Mouse (Mus musculus): ENCODE data around the gene Sel1l. TPM values are rescaled to one million over a fixed set of nuclear protein-coding genes. Genes with fewer than 3 reads are reported as not detected.

Sel1l gene
- total and polyA plus RNA-seq, 3 experiments: 57.1 to 107 (median 80.1) TPM

DNA sequence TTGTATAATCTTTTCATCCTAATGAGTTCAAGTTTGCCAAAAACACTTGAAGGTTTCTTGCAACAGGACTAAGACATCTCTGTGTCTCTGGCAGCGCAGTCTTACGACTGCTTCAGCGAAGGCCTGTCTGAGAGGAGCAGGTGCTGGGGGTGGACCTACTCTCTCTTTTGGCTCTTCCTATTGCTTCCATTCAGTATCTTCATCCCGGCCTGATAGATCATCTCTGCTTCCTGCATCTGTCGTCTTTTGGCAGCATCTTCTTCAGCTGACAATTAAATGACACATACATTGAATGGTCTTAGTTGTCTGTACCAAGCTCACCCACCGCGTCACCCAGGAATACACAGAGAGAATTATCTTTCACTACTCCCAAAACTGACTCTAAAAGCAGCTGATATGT lies 17.5 kb downstream of the Sel1l start:
- TF ChIP-seq POLR2AphosphoS5 (IDR thresholded peaks at IDR 0.05; ENCODE audit: insufficient replicate concordance, low read depth, low read length): no peak
- no peak for TF ChIP-seq GATA2 (IDR thresholded peaks at IDR 0.05; ENCODE audit: borderline replicate concordance, low read depth, low read length)
- no peak for TF ChIP-seq TAL1 (conservative IDR thresholded peaks at IDR 0.05; ENCODE audit: low read depth, low read length)
- TF ChIP-seq GATA1 (IDR thresholded peaks at IDR 0.05; ENCODE audit: borderline replicate concordance, low read length): no peak
- no peak for TF ChIP-seq CTCF (IDR thresholded peaks at IDR 0.05; ENCODE audit: low read depth, low read length)
- Histone ChIP-seq H3K4me1 (ENCODE audit: insufficient read depth, low read depth, low read length) (no peaks in the 10 kb centered on the region), H3K4me3 (ENCODE audit: low read depth, low read length) (no peak overlapping the region), H3K9me3 (replicated peaks) (no peaks in the 10 kb centered on the region), H3K27me3 (ENCODE audit: insufficient read depth, low read length) (no peaks in the 10 kb centered on the region), H3K36me3 (replicated peaks) (peaks cover 81% of the 10 kb centered on the region)
- no peak for DNase-seq (ENCODE audit: low spot score)
- no peak for ATAC-seq (ENCODE audit: extremely low read depth, insufficient number of reproducible peaks, low FRiP score, poor library complexity, severe bottlenecking)

- H3K4me1 ChIP-seq (ENCODE audit: insufficient read depth, low read depth, low read length): peaks cover 6% of the 10 kb centered on the region
- H3K36me3 ChIP-seq (replicated peaks): peaks cover 90% of the 10 kb centered on the region
- DNase-seq (ENCODE audit: low spot score) (no peak), ATAC-seq (ENCODE audit: extremely low read depth, insufficient number of reproducible peaks, low FRiP score, poor library complexity, severe bottlenecking) (no peak)
- no peak overlapping the region for H3K4me3 ChIP-seq (ENCODE audit: low read depth, low read length)
- no peaks in the 10 kb centered on the region for H3K9me3 ChIP-seq (replicated peaks)
- no peaks in the 10 kb centered on the region for H3K27me3 ChIP-seq (ENCODE audit: insufficient read depth, low read length)
- TF ChIP-seq TAL1 (conservative IDR thresholded peaks at IDR 0.05; ENCODE audit: low read depth, low read length): no peak
These were observed 28.5 kb downstream of the Sel1l start for GRCm38 (mm10) chr12:91820461-91820860.

DNA sequence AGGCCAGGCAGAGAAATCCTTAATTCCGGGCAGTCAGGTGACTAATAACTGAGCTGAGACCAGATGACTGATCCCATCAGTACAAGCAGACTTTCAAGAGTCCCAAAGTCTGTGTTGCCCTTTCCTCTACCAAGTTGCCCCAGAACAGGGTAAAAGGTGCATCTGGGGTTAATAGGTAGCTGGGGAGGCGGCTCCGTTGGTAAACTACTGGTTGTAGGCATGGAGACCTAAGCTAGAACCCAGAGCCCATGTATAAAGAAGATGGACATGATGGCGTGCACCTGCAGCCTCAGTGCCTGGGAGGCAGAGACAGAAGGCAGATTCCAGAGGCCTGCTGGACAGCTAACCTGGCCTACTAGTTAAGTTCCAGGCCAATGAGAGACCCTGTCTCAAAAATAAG lies 30.2 kb downstream of the Sel1l start:
- DNase-seq (ENCODE audit: low spot score) (no peak), ATAC-seq (ENCODE audit: extremely low read depth, insufficient number of reproducible peaks, low FRiP score, poor library complexity, severe bottlenecking) (no peak)
- Histone ChIP-seq H3K9me3 (replicated peaks) (no peaks in the 10 kb centered on the region), H3K4me3 (ENCODE audit: low read depth, low read length) (no peak overlapping the region), H3K36me3 (replicated peaks) (peaks cover 90% of the 10 kb centered on the region), H3K4me1 (ENCODE audit: insufficient read depth, low read depth, low read length) (peaks cover 6% of the 10 kb centered on the region), H3K27me3 (ENCODE audit: insufficient read depth, low read length) (no peaks in the 10 kb centered on the region)
- TF ChIP-seq CTCF (IDR thresholded peaks at IDR 0.05; ENCODE audit: low read depth, low read length) (no peak), POLR2AphosphoS5 (IDR thresholded peaks at IDR 0.05; ENCODE audit: insufficient replicate concordance, low read depth, low read length) (no peak), TAL1 (conservative IDR thresholded peaks at IDR 0.05; ENCODE audit: low read depth, low read length) (no peak), GATA2 (IDR thresholded peaks at IDR 0.05; ENCODE audit: borderline replicate concordance, low read depth, low read length) (no peak), GATA1 (IDR thresholded peaks at IDR 0.05; ENCODE audit: borderline replicate concordance, low read length) (no peak)

- Histone ChIP-seq H3K4me1 (ENCODE audit: insufficient read depth, low read depth, low read length) (no peaks in the 10 kb centered on the region), H3K27me3 (ENCODE audit: insufficient read depth, low read length) (no peaks in the 10 kb centered on the region), H3K4me3 (ENCODE audit: low read depth, low read length) (no peak overlapping the region), H3K9me3 (replicated peaks) (no peaks in the 10 kb centered on the region), H3K36me3 (replicated peaks) (peaks cover 91% of the 10 kb centered on the region)
- peak; percentile 66 for DNase-seq (ENCODE audit: low spot score)
- no peak for TF ChIP-seq POLR2AphosphoS5 (IDR thresholded peaks at IDR 0.05; ENCODE audit: insufficient replicate concordance, low read depth, low read length)
- peak; percentile 75 for TF ChIP-seq CTCF (IDR thresholded peaks at IDR 0.05; ENCODE audit: low read depth, low read length)
- no peak for TF ChIP-seq GATA2 (IDR thresholded peaks at IDR 0.05; ENCODE audit: borderline replicate concordance, low read depth, low read length)
- TF ChIP-seq GATA1 (IDR thresholded peaks at IDR 0.05; ENCODE audit: borderline replicate concordance, low read length): no peak
- no peak for TF ChIP-seq TAL1 (conservative IDR thresholded peaks at IDR 0.05; ENCODE audit: low read depth, low read length)
- ATAC-seq (ENCODE audit: extremely low read depth, insufficient number of reproducible peaks, low FRiP score, poor library complexity, severe bottlenecking): peak; percentile 78
These were observed 33.0 kb downstream of the Sel1l start for GRCm38 (mm10) chr12:91815990-91816389.

DNA sequence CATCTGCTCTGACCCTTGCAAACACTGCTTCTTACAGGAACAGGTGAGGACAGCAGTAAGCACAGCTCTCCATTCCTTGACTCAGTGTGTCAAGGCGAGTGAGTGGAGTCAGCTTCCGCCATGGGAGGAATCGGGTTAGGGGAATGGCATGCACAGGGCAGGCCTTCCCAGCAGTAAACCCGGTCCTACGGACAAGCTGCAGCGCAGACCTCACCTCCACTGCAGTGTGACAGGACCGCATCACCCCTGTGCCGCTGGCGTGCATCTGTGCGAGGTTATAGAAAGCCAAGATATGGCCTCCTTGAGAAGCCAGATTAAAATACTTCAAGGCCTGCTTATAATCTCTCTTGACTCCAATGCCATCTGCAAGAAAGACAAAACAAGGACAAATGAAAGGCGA lies 33.4 kb downstream of the Sel1l start:
- Histone ChIP-seq H3K4me3 (ENCODE audit: low read depth, low read length) (no peak overlapping the region), H3K27me3 (ENCODE audit: insufficient read depth, low read length) (no peaks in the 10 kb centered on the region), H3K4me1 (ENCODE audit: insufficient read depth, low read depth, low read length) (no peaks in the 10 kb centered on the region), H3K9me3 (replicated peaks) (no peaks in the 10 kb centered on the region), H3K36me3 (replicated peaks) (peaks cover 91% of the 10 kb centered on the region)
- TF ChIP-seq POLR2AphosphoS5 (IDR thresholded peaks at IDR 0.05; ENCODE audit: insufficient replicate concordance, low read depth, low read length): no peak
- no peak for TF ChIP-seq CTCF (IDR thresholded peaks at IDR 0.05; ENCODE audit: low read depth, low read length)
- no peak for TF ChIP-seq GATA2 (IDR thresholded peaks at IDR 0.05; ENCODE audit: borderline replicate concordance, low read depth, low read length)
- TF ChIP-seq GATA1 (IDR thresholded peaks at IDR 0.05; ENCODE audit: borderline replicate concordance, low read length): no peak
- no peak for TF ChIP-seq TAL1 (conservative IDR thresholded peaks at IDR 0.05; ENCODE audit: low read depth, low read length)
- ATAC-seq (ENCODE audit: extremely low read depth, insufficient number of reproducible peaks, low FRiP score, poor library complexity, severe bottlenecking) (no peak), DNase-seq (ENCODE audit: low spot score) (no peak)

DNA sequence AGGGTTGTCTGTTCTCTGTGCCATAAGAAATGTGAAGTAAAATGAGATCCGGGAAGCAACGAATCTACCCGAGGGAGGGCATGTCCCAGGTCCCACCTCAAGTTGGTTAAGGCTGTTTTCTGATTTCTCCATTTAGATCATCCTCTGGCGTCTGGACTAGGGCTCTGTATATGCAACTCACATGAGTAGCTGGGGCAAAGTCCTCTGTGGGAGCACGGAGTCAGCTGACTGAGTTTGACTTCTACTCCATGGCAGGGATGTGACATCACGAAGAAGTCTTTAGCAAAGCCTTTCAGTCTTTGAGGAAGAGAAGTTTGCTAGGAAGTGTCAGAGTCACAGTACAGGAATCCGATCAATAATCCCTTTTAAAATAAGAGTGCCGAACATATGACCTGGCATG lies 40.0 kb downstream of the Sel1l start:
- no peak for DNase-seq (ENCODE audit: low spot score)
- Histone ChIP-seq H3K4me1 (ENCODE audit: insufficient read depth, low read depth, low read length) (no peaks in the 10 kb centered on the region), H3K4me3 (ENCODE audit: low read depth, low read length) (no peak overlapping the region), H3K9me3 (replicated peaks) (no peaks in the 10 kb centered on the region), H3K36me3 (replicated peaks) (peaks cover 75% of the 10 kb centered on the region), H3K27me3 (ENCODE audit: insufficient read depth, low read length) (no peaks in the 10 kb centered on the region)
- no peak for TF ChIP-seq CTCF (IDR thresholded peaks at IDR 0.05; ENCODE audit: low read depth, low read length)
- TF ChIP-seq POLR2AphosphoS5 (IDR thresholded peaks at IDR 0.05; ENCODE audit: insufficient replicate concordance, low read depth, low read length): no peak
- TF ChIP-seq TAL1 (conservative IDR thresholded peaks at IDR 0.05; ENCODE audit: low read depth, low read length): no peak
- no peak for TF ChIP-seq GATA2 (IDR thresholded peaks at IDR 0.05; ENCODE audit: borderline replicate concordance, low read depth, low read length)
- no peak for TF ChIP-seq GATA1 (IDR thresholded peaks at IDR 0.05; ENCODE audit: borderline replicate concordance, low read length)
- no peak for ATAC-seq (ENCODE audit: extremely low read depth, insufficient number of reproducible peaks, low FRiP score, poor library complexity, severe bottlenecking)

- DNase-seq (ENCODE audit: low spot score) (no peak), ATAC-seq (ENCODE audit: extremely low read depth, insufficient number of reproducible peaks, low FRiP score, poor library complexity, severe bottlenecking) (no peak)
- Histone ChIP-seq H3K27me3 (ENCODE audit: insufficient read depth, low read length) (no peaks in the 10 kb centered on the region), H3K9me3 (replicated peaks) (no peaks in the 10 kb centered on the region), H3K36me3 (replicated peaks) (peaks cover 63% of the 10 kb centered on the region), H3K4me1 (ENCODE audit: insufficient read depth, low read depth, low read length) (no peaks in the 10 kb centered on the region), H3K4me3 (ENCODE audit: low read depth, low read length) (no peak overlapping the region)
- no peak for TF ChIP-seq GATA2 (IDR thresholded peaks at IDR 0.05; ENCODE audit: borderline replicate concordance, low read depth, low read length)
- TF ChIP-seq GATA1 (IDR thresholded peaks at IDR 0.05; ENCODE audit: borderline replicate concordance, low read length): no peak
- no peak for TF ChIP-seq CTCF (IDR thresholded peaks at IDR 0.05; ENCODE audit: low read depth, low read length)
These were observed 41.2 kb downstream of the Sel1l start for GRCm38 (mm10) chr12:91807761-91808160.
